Mouse (Mus musculus): ENCODE measurements around the gene Banp. TPM values are rescaled to one million over a fixed set of nuclear protein-coding genes. Genes with fewer than 3 reads are reported as not detected.

The Banp gene
- total and polyA plus RNA-seq, 3 experiments, result 14.9 to 34.2 (median 25.7) TPM

- H3K4me2 ChIP-seq (ENCODE audit: insufficient read depth, low read depth, poor library complexity, severe bottlenecking), result no peak overlapping the region
- H3K9me3 ChIP-seq (replicated peaks; ENCODE audit: low read length), result no peaks in the 10 kb centered on the region
- peaks cover 59% of the 10 kb centered on the region for H3K27me3 ChIP-seq (replicated peaks)
- H3K4me3 ChIP-seq (replicated peaks in 1 of 3; ENCODE audit: low read depth in 2 of 3, low read length in 2 of 3, poor library complexity in 1 of 3), result no peak overlapping the region
- in situ Hi-C loops (cut with MboI; ENCODE audit: low pct_ligation_motif_present, low pct_unique_long_range_greater_than_20kb, low sequenced_read_pairs) (no loop called here), dilution Hi-C loops (cut with MboI; ENCODE audit: extremely low pct_ligation_motif_present, extremely low pct_unique_long_range_greater_than_20kb, low sequenced_read_pairs) (no loop called here)
- H3K9ac ChIP-seq (ENCODE audit: insufficient read depth, low read depth), result no peak overlapping the region
- no peaks in the 10 kb centered on the region for H3K36me3 ChIP-seq (replicated peaks in 1 of 2; ENCODE audit: control insufficient read depth in 1 of 2, insufficient read depth in 1 of 2, low read length in 1 of 2)
- H3K27ac ChIP-seq (ENCODE audit: insufficient read depth, low read depth), result no peak overlapping the region
- TF ChIP-seq MAZ (IDR thresholded peaks at IDR 0.05; ENCODE audit: low read depth, low read length) (no peak), USF1 (IDR thresholded peaks at IDR 0.05; ENCODE audit: low read depth, low read length) (no peak), TCF12 (IDR thresholded peaks at IDR 0.05; ENCODE audit: low read depth, low read length) (no peak), CHD2 (IDR thresholded peaks at IDR 0.05; ENCODE audit: low read length) (no peak), MAFK (IDR thresholded peaks at IDR 0.05; ENCODE audit: insufficient replicate concordance, low read length) (no peak), CTCF (conservative IDR thresholded peaks at IDR 0.05 in 1 of 2, IDR thresholded peaks at IDR 0.05 in 1 of 2; ENCODE audit: low read depth in 2 of 2, low read length in 2 of 2) (no peak), UBTF (IDR thresholded peaks at IDR 0.05; ENCODE audit: low read depth, low read length) (no peak), BHLHE40 (IDR thresholded peaks at IDR 0.05; ENCODE audit: low read depth, low read length) (no peak), MXI1 (IDR thresholded peaks at IDR 0.05; ENCODE audit: low read depth, low read length) (no peak), ZMIZ1 (IDR thresholded peaks at IDR 0.05; ENCODE audit: low read depth, low read length) (no peak), POLR2A (IDR thresholded peaks at IDR 0.05; ENCODE audit: low read depth, low read length) (no peak)
- no peaks in the 10 kb centered on the region for H3K79me2 ChIP-seq (replicated peaks; ENCODE audit: control insufficient read depth, extremely low read depth, insufficient read depth, poor library complexity, severe bottlenecking)
- no peak for DNase-seq (ENCODE audit: extremely low read depth)
- H3K4me1 ChIP-seq (ENCODE audit: control insufficient read depth in 1 of 2, insufficient read depth in 2 of 2), result peaks cover 16% of the 10 kb centered on the region in 2 experiments
These were observed 118.4 kb downstream of the Banp start for GRCm38 (mm10) chr8:122067783-122068505.

GRCm38 (mm10) chr8:122068609-122069008, 119.1 kb downstream of the Banp start:
- H3K9me3 ChIP-seq (replicated peaks; ENCODE audit: low read length), result no peaks in the 10 kb centered on the region
- H3K4me2 ChIP-seq (ENCODE audit: insufficient read depth, low read depth, poor library complexity, severe bottlenecking), result no peak overlapping the region
- no peak for DNase-seq (ENCODE audit: extremely low read depth)
- no peaks in the 10 kb centered on the region for H3K36me3 ChIP-seq (replicated peaks in 1 of 2; ENCODE audit: control insufficient read depth in 1 of 2, insufficient read depth in 1 of 2, low read length in 1 of 2)
- no peak overlapping the region for H3K27ac ChIP-seq (ENCODE audit: insufficient read depth, low read depth)
- dilution Hi-C loops (cut with MboI; ENCODE audit: extremely low pct_ligation_motif_present, extremely low pct_unique_long_range_greater_than_20kb, low sequenced_read_pairs), result no loop called here
- H3K4me1 ChIP-seq (ENCODE audit: control insufficient read depth in 1 of 2, insufficient read depth in 2 of 2), result peaks cover 16% of the 10 kb centered on the region in 2 experiments
- no peak overlapping the region for H3K9ac ChIP-seq (ENCODE audit: insufficient read depth, low read depth)
- no peaks in the 10 kb centered on the region for H3K79me2 ChIP-seq (replicated peaks; ENCODE audit: control insufficient read depth, extremely low read depth, insufficient read depth, poor library complexity, severe bottlenecking)
- no peak for TF ChIP-seq ZMIZ1 (IDR thresholded peaks at IDR 0.05; ENCODE audit: low read depth, low read length)
- peak; percentile 50; the same call in 1 of the 2 replicates for TF ChIP-seq USF1 (IDR thresholded peaks at IDR 0.05; ENCODE audit: low read depth, low read length)
- TF ChIP-seq MYC (IDR thresholded peaks at IDR 0.05; ENCODE audit: low read depth, low read length), result no peak
- no peak for TF ChIP-seq CHD1 (IDR thresholded peaks at IDR 0.05; ENCODE audit: low read depth, low read length)
- peak; percentile 21; the same call in 1 of the 2 replicates for TF ChIP-seq USF2 (conservative IDR thresholded peaks at IDR 0.05; ENCODE audit: low read depth, low read length)
- TF ChIP-seq CTCF (conservative IDR thresholded peaks at IDR 0.05 in 1 of 2, IDR thresholded peaks at IDR 0.05 in 1 of 2; ENCODE audit: low read depth in 2 of 2, low read length in 2 of 2), result no peak
- no peak for TF ChIP-seq POLR2A (IDR thresholded peaks at IDR 0.05; ENCODE audit: low read depth, low read length)
- TF ChIP-seq IRF4 (IDR thresholded peaks at IDR 0.05; ENCODE audit: low read depth, low read length), result no peak
- no peak for TF ChIP-seq GABPA (IDR thresholded peaks at IDR 0.05; ENCODE audit: insufficient replicate concordance, low read depth, low read length)
- TF ChIP-seq NRF1 (IDR thresholded peaks at IDR 0.05; ENCODE audit: low read depth, low read length), result no peak
- TF ChIP-seq BHLHE40 (IDR thresholded peaks at IDR 0.05; ENCODE audit: low read depth, low read length), result 0 out of 2 replicates have a peak, but pooled peaks have one; percentile 5
- TF ChIP-seq RAD21 (IDR thresholded peaks at IDR 0.05; ENCODE audit: low read depth, low read length), result no peak
- no peak for TF ChIP-seq NELFE (IDR thresholded peaks at IDR 0.05; ENCODE audit: low read depth, low read length)
- TF ChIP-seq RCOR1 (conservative IDR thresholded peaks at IDR 0.05; ENCODE audit: low read depth, low read length), result no peak
- TF ChIP-seq CHD2 (IDR thresholded peaks at IDR 0.05; ENCODE audit: low read length), result no peak
- H3K27me3 ChIP-seq (replicated peaks), result peaks cover 65% of the 10 kb centered on the region
- in situ Hi-C loops (cut with MboI; ENCODE audit: low pct_ligation_motif_present, low pct_unique_long_range_greater_than_20kb, low sequenced_read_pairs), result no loop called here
- H3K4me3 ChIP-seq (replicated peaks in 1 of 3; ENCODE audit: low read depth in 2 of 3, low read length in 2 of 3, poor library complexity in 1 of 3), result no peak overlapping the region
